Mouse (Mus musculus) liver, adult 2 months (tissue): ENCODE measurements at regions not wholly inside any gene's neighbourhood (a gene's known extent, or its start where the extent isn't known, plus 50 kb on each side); places are given as distances from the start of the nearest gene placed in this dataset.
"Not testable (repeated sequence)": the region's sequence is repeated elsewhere in the genome, so short reads cannot be mapped to it uniquely, and the experiment has no call there.

ENCODE experiments used
- DNase-seq: peaks from one replicate; pipeline ENCODE4 v3.0.0-alpha.2; 2011; ENCODE audit warnings: low read depth, low spot score; ENCODE audit errors: extremely low read depth
- H3K27ac ChIP-seq: fragments of 200-500 bp; replicated peaks from 2 replicates; pipeline ENCODE4 v1.5.1; 2012; ENCODE audit warnings: low read depth, mild to moderate bottlenecking, control low read depth, inconsistent platforms, low read length; ENCODE audit not compliant: insufficient read depth
- H3K27me3 ChIP-seq: fragments of 200-500 bp; 2 replicates; pipeline ENCODE4 v1.6.1; 2012; ENCODE audit warnings: mild to moderate bottlenecking, moderate library complexity, low read length, inconsistent platforms; ENCODE audit not compliant: control insufficient read depth, insufficient read depth
- H3K36me3 ChIP-seq: fragments of 200-500 bp; 2 replicates; pipeline ENCODE4 v1.6.1; 2012; ENCODE audit warnings: low read length, inconsistent platforms; ENCODE audit not compliant: control insufficient read depth, insufficient read depth
- H3K4me1 ChIP-seq: fragments of 200-500 bp; 2 replicates; pipeline ENCODE4 v1.6.1; 2011; ENCODE audit warnings: low read length; ENCODE audit not compliant: control insufficient read depth, insufficient read depth
- H3K4me3 ChIP-seq: fragments of 200-500 bp; 2 replicates; pipeline ENCODE4 v1.5.1; 2011; ENCODE audit warnings: low read depth, mild to moderate bottlenecking, control low read depth, low read length, moderate library complexity; ENCODE audit not compliant: insufficient read depth
- H3K79me2 ChIP-seq: fragments of 200-500 bp; 2 replicates; pipeline ENCODE4 v1.6.1; 2012; ENCODE audit warnings: inconsistent platforms, mild to moderate bottlenecking, low read length, moderate library complexity; ENCODE audit not compliant: control insufficient read depth, insufficient read depth
- H3K9ac ChIP-seq: fragments of 200-500 bp; 2 replicates; pipeline ENCODE4 v1.6.1; 2012; ENCODE audit warnings: low read depth, mild to moderate bottlenecking, control low read depth, inconsistent platforms, low read length
- WGBS: fragments of 180-500 bp; shearing (Covaris S2); methylation state at CpG from one replicate; pipeline ENCODE4 v1.1.7; 2018; 5-methylcytosine and 5-hydroxymethylcytosine counted together

GRCm38 (mm10) chr14:53357498-53357897, 861.9 kb upstream of the Olfr1507 start:
- not testable (repeated sequence) for H3K27ac ChIP-seq
- WGBS, result 73% methylated on average over 1 of the region's 2 CpGs

DNA sequence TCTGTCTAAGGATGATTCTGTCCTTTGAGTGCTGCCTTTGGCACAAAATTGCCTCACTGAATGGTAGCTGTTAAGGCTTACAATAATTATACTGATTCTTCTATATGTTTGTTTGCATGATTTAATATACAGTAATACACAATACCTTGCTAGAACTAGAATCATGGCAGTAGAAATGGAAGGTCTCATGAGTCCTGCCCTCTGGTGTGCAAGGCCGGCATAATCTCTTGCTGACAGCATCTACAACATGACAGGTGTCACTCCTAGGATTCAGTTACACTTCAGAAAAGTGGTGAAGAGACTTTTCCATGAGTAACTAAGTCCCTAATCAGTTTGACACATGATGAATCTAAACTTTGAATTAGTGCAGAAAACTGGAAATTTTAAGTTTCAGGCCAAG, 861.2 kb upstream of the Olfr1507 start:
- not testable (repeated sequence) for H3K27me3 ChIP-seq, H3K4me3 ChIP-seq, DNase-seq, H3K4me1 ChIP-seq, H3K36me3 ChIP-seq, H3K79me2 ChIP-seq, H3K27ac ChIP-seq, H3K9ac ChIP-seq
- WGBS, result no CpG with 5 or more reads among the region's 1 CpGs

More at GRCm38 (mm10) chr14:53357498-53357897, 861.9 kb upstream of the Olfr1507 start:
- not testable (repeated sequence) for H3K4me3 ChIP-seq, H3K27me3 ChIP-seq, H3K36me3 ChIP-seq, H3K9ac ChIP-seq, H3K4me1 ChIP-seq, H3K79me2 ChIP-seq, DNase-seq

DNA sequence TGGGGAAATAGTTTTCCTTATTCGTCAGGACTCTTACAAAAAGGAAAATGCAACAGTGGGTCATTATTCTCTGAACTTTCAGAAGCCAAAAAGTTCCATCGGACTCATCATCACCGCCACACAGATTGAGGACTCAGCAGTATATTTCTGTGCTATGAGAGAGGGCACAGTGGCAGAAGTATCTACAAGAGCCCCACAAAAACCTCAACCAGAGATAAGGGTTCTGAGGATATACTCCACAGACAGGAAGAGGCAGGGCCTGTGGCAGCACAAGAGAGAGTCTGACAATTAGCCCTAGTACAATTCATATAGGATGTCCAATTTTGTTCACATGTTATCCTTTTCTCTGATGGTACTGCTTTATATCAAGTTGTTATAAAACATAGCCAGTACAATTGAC, 855.9 kb upstream of the Olfr1507 start:
- H3K79me2 ChIP-seq, H3K36me3 ChIP-seq, H3K27ac ChIP-seq, H3K9ac ChIP-seq, DNase-seq, H3K27me3 ChIP-seq, H3K4me3 ChIP-seq, H3K4me1 ChIP-seq: not testable (repeated sequence)
- WGBS, result 75% methylated on average over 3 of the region's 3 CpGs

GRCm38 (mm10) chr14:53350780-53351179, 855.2 kb upstream of the Olfr1507 start:
- not testable (repeated sequence) for H3K36me3 ChIP-seq, H3K27me3 ChIP-seq, DNase-seq, H3K9ac ChIP-seq, H3K4me1 ChIP-seq, H3K79me2 ChIP-seq, H3K4me3 ChIP-seq, H3K27ac ChIP-seq
- 53% methylated on average over 1 of the region's 1 CpGs for WGBS

DNA sequence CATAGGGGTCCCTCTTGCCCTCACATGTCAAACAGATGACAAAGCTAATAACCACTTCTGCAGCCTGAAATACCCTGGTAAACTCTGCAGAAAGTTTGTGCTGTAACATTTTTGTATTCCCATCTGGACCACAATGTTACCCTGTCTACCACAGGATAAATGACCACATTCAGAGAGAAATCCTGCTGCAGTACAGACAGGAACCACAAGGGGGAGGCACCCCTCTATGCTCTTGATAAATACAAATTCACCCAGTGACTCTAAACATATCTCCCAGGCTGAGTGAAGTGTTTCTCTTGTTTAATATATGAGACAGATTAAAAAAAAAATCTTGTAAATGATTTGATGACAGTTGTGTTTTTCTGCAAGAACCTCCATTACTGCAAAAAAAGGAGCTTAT, 853.6 kb upstream of the Olfr1507 start:
- not testable (repeated sequence) for H3K36me3 ChIP-seq, H3K4me1 ChIP-seq, H3K27ac ChIP-seq, DNase-seq, H3K27me3 ChIP-seq, H3K9ac ChIP-seq, H3K4me3 ChIP-seq, H3K79me2 ChIP-seq

- WGBS, result 41% methylated on average over 2 of the region's 2 CpGs
- H3K27ac ChIP-seq, H3K27me3 ChIP-seq, H3K79me2 ChIP-seq, H3K9ac ChIP-seq, H3K4me3 ChIP-seq, H3K36me3 ChIP-seq, H3K4me1 ChIP-seq, DNase-seq: not testable (repeated sequence)
Observed at GRCm38 (mm10) chr14:53345568-53345967, 850.0 kb upstream of the Olfr1507 start.

DNA sequence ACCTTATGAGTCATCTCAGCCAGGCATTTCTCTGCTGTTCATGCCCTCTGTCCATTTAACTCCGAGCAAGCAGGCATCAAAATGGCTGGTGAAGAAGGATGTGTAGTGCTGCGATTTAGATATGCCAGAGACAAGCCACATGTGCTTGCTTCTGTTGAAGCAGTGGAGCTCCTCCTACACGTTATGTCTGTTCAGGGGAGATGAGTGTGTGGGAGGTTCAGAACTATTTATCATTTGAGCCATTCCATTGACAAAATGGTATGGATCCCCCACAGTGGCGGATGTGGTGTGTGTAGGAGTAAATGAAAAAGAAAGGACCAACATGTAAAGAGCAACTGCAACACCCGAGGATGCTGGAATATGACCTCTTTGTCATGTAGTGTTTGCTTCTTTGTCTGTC, 848.3 kb upstream of the Olfr1507 start:
- not testable (repeated sequence) for H3K4me3 ChIP-seq, H3K36me3 ChIP-seq, H3K4me1 ChIP-seq, H3K27ac ChIP-seq, H3K79me2 ChIP-seq, DNase-seq, H3K9ac ChIP-seq, H3K27me3 ChIP-seq
- WGBS, result 63% methylated on average over 5 of the region's 5 CpGs

DNA sequence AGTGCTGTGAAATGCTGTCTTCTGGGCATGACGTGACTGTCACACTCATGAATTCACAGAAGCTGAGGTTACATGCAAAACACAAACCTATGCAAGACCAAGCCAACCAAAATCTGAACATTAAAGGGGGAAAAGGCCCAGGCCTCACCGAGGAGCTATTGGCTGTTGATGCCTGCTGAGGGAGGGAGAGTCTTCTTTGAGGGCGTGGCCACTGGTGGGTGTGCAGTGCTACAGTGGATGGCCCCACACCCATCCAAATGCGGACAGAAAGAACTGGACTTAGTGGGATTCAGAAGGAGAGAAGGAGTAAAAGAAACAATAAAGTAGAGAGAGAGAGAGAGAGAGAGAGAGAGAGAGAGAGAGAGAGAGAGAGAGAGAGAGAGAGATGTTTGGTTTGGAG, 843.6 kb upstream of the Olfr1507 start:
- H3K27me3 ChIP-seq, H3K4me1 ChIP-seq, H3K79me2 ChIP-seq, H3K9ac ChIP-seq, H3K4me3 ChIP-seq, H3K27ac ChIP-seq, H3K36me3 ChIP-seq, DNase-seq: not testable (repeated sequence)
- 55% methylated on average over 1 of the region's 4 CpGs for whole genome bisulfite sequencing

DNA sequence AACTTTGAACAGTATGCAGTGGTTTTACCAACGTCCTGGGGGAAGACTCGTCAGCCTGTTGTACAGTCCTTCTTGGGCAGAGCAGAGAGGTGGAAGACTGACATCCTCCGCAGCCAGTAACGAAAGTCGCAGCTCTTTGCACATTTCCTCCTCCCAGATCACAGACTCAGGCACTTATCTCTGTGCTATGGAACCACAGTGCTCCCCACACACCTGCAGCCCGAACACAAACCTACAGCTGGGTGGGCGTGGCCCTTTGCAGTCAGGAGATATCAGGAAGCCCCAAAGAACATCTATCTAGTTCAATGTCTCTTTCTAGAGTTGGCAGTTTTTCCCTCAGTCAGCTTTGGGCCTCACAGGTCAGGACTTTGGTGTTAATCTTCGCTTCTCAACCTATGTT, 841.9 kb upstream of the Olfr1507 start:
- H3K4me3 ChIP-seq, H3K36me3 ChIP-seq, H3K27me3 ChIP-seq, H3K79me2 ChIP-seq, DNase-seq, H3K4me1 ChIP-seq, H3K27ac ChIP-seq, H3K9ac ChIP-seq: not testable (repeated sequence)
- WGBS, result 28% methylated on average over 5 of the region's 8 CpGs

DNA sequence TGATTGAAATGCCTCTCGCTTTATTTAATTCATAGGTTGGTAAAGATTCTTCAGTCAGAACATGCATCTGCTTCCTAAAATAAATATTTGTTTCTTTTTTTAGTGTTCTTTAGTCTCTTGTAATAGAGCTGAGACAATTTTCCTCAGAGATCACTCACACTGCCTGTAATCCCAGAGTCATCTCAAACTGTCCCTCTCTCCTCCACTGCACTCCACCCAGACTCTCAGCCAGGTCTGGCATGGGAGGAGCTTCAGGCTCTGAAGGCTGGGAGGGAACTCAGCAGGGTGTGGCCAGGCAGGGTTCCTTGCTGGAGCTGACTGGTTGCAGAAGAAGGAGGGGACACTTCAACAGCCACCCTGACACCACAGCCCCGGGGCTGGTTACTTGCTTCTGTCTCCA, 841.2 kb upstream of the Olfr1507 start:
- not testable (repeated sequence) for H3K27ac ChIP-seq, H3K4me1 ChIP-seq, H3K36me3 ChIP-seq, H3K79me2 ChIP-seq, H3K9ac ChIP-seq, DNase-seq, H3K4me3 ChIP-seq, H3K27me3 ChIP-seq
- WGBS, result 0% methylated on average over 1 of the region's 2 CpGs
